Mouse (Mus musculus): ENCODE results near the gene Coq5.

GRCm38 (mm10) chr5:115231552-115232120, 47.8 kb upstream of the Coq5 start:
- no peak for TF ChIP-seq CTCF (IDR thresholded peaks at IDR 0.05; ENCODE audit: low read depth)
- TF ChIP-seq EP300 (IDR thresholded peaks at IDR 0.05; ENCODE audit: low read depth): no peak

Measured in liver, postnatal 0 days (tissue).